Mouse (Mus musculus) heart, adult 2 months (tissue): Measurements from ENCODE around the gene Prg2. TPM values are rescaled to one million over a fixed set of nuclear protein-coding genes. Genes with fewer than 3 reads are reported as not detected.

ENCODE experiments used
- DNase-seq, 2 experiments: peaks; one replicate each; pipeline ENCODE4 v3.0.0; 2021
- H3K27ac ChIP-seq: fragments of 200-600 bp; 2 replicates; pipeline ENCODE4 v1.8.1; 2022
- H3K27me3 ChIP-seq: fragments of 200-500 bp; 2 replicates; pipeline ENCODE4 v1.6.1; 2012; ENCODE audit warnings: mild to moderate bottlenecking, low read length, inconsistent platforms, mixed read lengths; ENCODE audit not compliant: control insufficient read depth, insufficient read depth
- H3K36me3 ChIP-seq: fragments of 200-500 bp; 2 replicates; pipeline ENCODE4 v1.6.1; 2012; ENCODE audit warnings: low read length, inconsistent platforms; ENCODE audit not compliant: control insufficient read depth, insufficient read depth
- H3K4me1 ChIP-seq: fragments of 200-500 bp; 2 replicates; pipeline ENCODE4 v1.6.1; 2011; ENCODE audit warnings: low read length; ENCODE audit not compliant: control insufficient read depth, insufficient read depth
- H3K4me3 ChIP-seq: fragments of 200-600 bp; 2 replicates; pipeline ENCODE4 v1.8.1; 2022
- H3K79me2 ChIP-seq: fragments of 200-500 bp; replicated peaks from 2 replicates; pipeline ENCODE4 v1.6.1; 2012; ENCODE audit warnings: mild to moderate bottlenecking, inconsistent platforms, low read length, moderate library complexity, mixed read lengths; ENCODE audit not compliant: control insufficient read depth, insufficient read depth
- H3K9ac ChIP-seq: fragments of 200-500 bp; 2 replicates; pipeline ENCODE4 v1.6.1; 2012; ENCODE audit warnings: low read depth, mild to moderate bottlenecking, control low read depth, inconsistent platforms, low read length, mixed read lengths
- CTCF ChIP-seq: fragments of 200-600 bp; IDR thresholded peaks from 2 replicates; pipeline ENCODE4 v1.8.1; 2022; ENCODE audit warnings: antibody characterized with exemption, mild to moderate bottlenecking, moderate library complexity
- EP300 ChIP-seq: fragments of 200-500 bp; IDR thresholded peaks from 2 replicates; pipeline ENCODE4 v1.6.1; 2011; ENCODE audit warnings: low read depth, low read length, control low read depth; ENCODE audit not compliant: insufficient read depth
- POLR2A ChIP-seq: fragments of 200-500 bp; IDR thresholded peaks from 2 replicates; pipeline ENCODE4 v1.6.1; 2011; ENCODE audit warnings: mild to moderate bottlenecking, low read depth, low read length, control low read depth; ENCODE audit not compliant: insufficient read depth
- WGBS: fragments of 180-500 bp; shearing (Covaris S2); methylation state at CpG from one replicate; pipeline ENCODE4 v1.1.7; 2018; 5-methylcytosine and 5-hydroxymethylcytosine counted together
- intact Hi-C: fragments of 180-260 bp; cut with DNase I; formaldehyde crosslinking; loops from one replicate; pipeline ENCODE4 v1.15.1; 2025
- polyA plus RNA-seq: library from polyadenylated mRNA; depleted of rRNA; stranded (reverse); fragments of >200 nt; gene quantifications from 2 replicates; pipeline ENCODE4 v1.2.3, GENCODE M21; 2012; rRNA removed
- total RNA-seq, 2 experiments: library from RNA; stranded (reverse); gene quantifications; 2 replicates each; pipeline ENCODE4 v1.2.3; 2021

Prg2 gene
- total and polyA plus RNA-seq, 3 experiments: 0.14 TPM; not detected in 2

GRCm38 (mm10) chr2:85026178-85026577 lies 45.9 kb downstream of the Prg2 start:
- no peak for DNase-seq
- no peak for TF ChIP-seq EP300
- no peak for TF ChIP-seq CTCF
- no peak for TF ChIP-seq POLR2A
- H3K4me1 ChIP-seq: no peaks in the 10 kb centered on the region
- H3K27me3 ChIP-seq: no peaks in the 10 kb centered on the region
- H3K79me2 ChIP-seq: no peaks in the 10 kb centered on the region
- H3K4me3 ChIP-seq: no peak overlapping the region
- 61% methylated on average over 3 of the region's 3 CpGs for WGBS
- no peak overlapping the region for H3K9ac ChIP-seq
- no peaks in the 10 kb centered on the region for H3K36me3 ChIP-seq
- no peak overlapping the region for H3K27ac ChIP-seq
- intact Hi-C loops: no loop called here

GRCm38 (mm10) chr2:85027281-85027680 lies 47.0 kb downstream of the Prg2 start:
- H3K4me3 ChIP-seq: no peak overlapping the region
- H3K79me2 ChIP-seq: no peaks in the 10 kb centered on the region
- intact Hi-C loops: no loop called here
- H3K27me3 ChIP-seq: no peaks in the 10 kb centered on the region
- H3K27ac ChIP-seq: no peak overlapping the region
- TF ChIP-seq EP300 (no peak), CTCF (no peak), POLR2A (no peak)
- no peak overlapping the region for H3K9ac ChIP-seq
- H3K4me1 ChIP-seq: no peaks in the 10 kb centered on the region
- no peak for DNase-seq
- 51% methylated on average over 5 of the region's 5 CpGs for whole genome bisulfite sequencing
- no peaks in the 10 kb centered on the region for H3K36me3 ChIP-seq

GRCm38 (mm10) chr2:85029897-85030296 lies 49.6 kb downstream of the Prg2 start:
- 69% methylated on average over 6 of the region's 6 CpGs for WGBS

GRCm38 (mm10) chr2:85030989-85031388 lies 50.7 kb downstream of the Prg2 start:
- Histone ChIP-seq H3K9ac (no peak overlapping the region), H3K4me1 (no peaks in the 10 kb centered on the region), H3K79me2 (no peaks in the 10 kb centered on the region), H3K4me3 (no peak overlapping the region), H3K27me3 (no peaks in the 10 kb centered on the region), H3K36me3 (no peaks in the 10 kb centered on the region), H3K27ac (no peak overlapping the region)
- intact Hi-C loops: no loop called here
- no peak for TF ChIP-seq CTCF
- no peak for TF ChIP-seq POLR2A
- no peak for TF ChIP-seq EP300
- 48% methylated on average over 6 of the region's 6 CpGs for WGBS
- DNase-seq: no peak

More at GRCm38 (mm10) chr2:85029897-85030296, 49.6 kb downstream of the Prg2 start:
- TF ChIP-seq EP300 (no peak), CTCF (no peak), POLR2A (no peak)
- intact Hi-C loops: no loop called here
- H3K4me1 ChIP-seq: no peaks in the 10 kb centered on the region
- no peaks in the 10 kb centered on the region for H3K27me3 ChIP-seq
- H3K4me3 ChIP-seq: no peak overlapping the region
- no peaks in the 10 kb centered on the region for H3K79me2 ChIP-seq
- DNase-seq: no peak
- H3K9ac ChIP-seq: no peak overlapping the region
- no peak overlapping the region for H3K27ac ChIP-seq
- H3K36me3 ChIP-seq: no peaks in the 10 kb centered on the region

GRCm38 (mm10) chr2:85033121-85033520 lies 52.9 kb downstream of the Prg2 start:
- H3K9ac ChIP-seq: no peak overlapping the region
- H3K79me2 ChIP-seq: no peaks in the 10 kb centered on the region
- H3K4me1 ChIP-seq: peaks cover 3% of the 10 kb centered on the region
- DNase-seq: no peak
- WGBS: 74% methylated on average over 2 of the region's 2 CpGs
- TF ChIP-seq CTCF: no peak
- TF ChIP-seq POLR2A: no peak
- no peak for TF ChIP-seq EP300
- H3K4me3 ChIP-seq: no peak overlapping the region
- intact Hi-C loops: no loop called here
- H3K27ac ChIP-seq: no peak overlapping the region
- no peaks in the 10 kb centered on the region for H3K27me3 ChIP-seq
- no peaks in the 10 kb centered on the region for H3K36me3 ChIP-seq

Other genes with a start within 250 kb of the Prg2 start
- gene Ypel4, start 246.4 kb upstream of the Prg2 start, total RNA-seq: under 1 TPM; 0.44 to 0.45 TPM
- 1.5 and 1.7 TPM in 2 replicates for gene Ypel4, start 246.4 kb upstream of the Prg2 start, polyA plus RNA-seq
- gene Gm19426, start 236.8 kb upstream of the Prg2 start, total RNA-seq: 1 to 10 TPM; 1.8 to 2.0 TPM
- gene Gm19426, start 236.8 kb upstream of the Prg2 start, polyA plus RNA-seq: 1.5 and 1.7 TPM in 2 replicates
- gene Serping1, start 205.0 kb upstream of the Prg2 start, total RNA-seq: 10 to 100 TPM; 79.7 to 81.5 TPM
- 268 and 301 TPM in 2 replicates for gene Serping1, start 205.0 kb upstream of the Prg2 start, polyA plus RNA-seq
- gene Ube2l6, start 181.6 kb upstream of the Prg2 start, total RNA-seq: 100 to 1,000 TPM in 1 of 2 experiments, 10 to 100 TPM in 1; 26.5 to 109 TPM
- 42.0 and 131 TPM in 2 replicates for gene Ube2l6, start 181.6 kb upstream of the Prg2 start, polyA plus RNA-seq
- not detected for gene Smtnl1, start 157.8 kb upstream of the Prg2 start, total RNA-seq
- not detected in 2 replicates for gene Smtnl1, start 157.8 kb upstream of the Prg2 start, polyA plus RNA-seq
- 100 to 1,000 TPM; 106 to 129 TPM for gene Timm10, start 153.5 kb upstream of the Prg2 start, total RNA-seq
- 123 and 136 TPM in 2 replicates for gene Timm10, start 153.5 kb upstream of the Prg2 start, polyA plus RNA-seq
- 1 to 10 TPM; 2.1 to 2.3 TPM for gene Slc43a1, start 141.6 kb upstream of the Prg2 start, total RNA-seq
- 3.7 and 6.7 TPM in 2 replicates for gene Slc43a1, start 141.6 kb upstream of the Prg2 start, polyA plus RNA-seq
- 1 to 10 TPM; 3.6 to 3.8 TPM for gene Rtn4rl2, start 93.8 kb upstream of the Prg2 start, total RNA-seq
- 2.6 and 6.1 TPM in 2 replicates for gene Rtn4rl2, start 93.8 kb upstream of the Prg2 start, polyA plus RNA-seq
- 10 to 100 TPM; 62.6 to 79.1 TPM for gene Slc43a3, start 43.9 kb upstream of the Prg2 start, total RNA-seq
- gene Slc43a3, start 43.9 kb upstream of the Prg2 start, polyA plus RNA-seq: 101 and 141 TPM in 2 replicates
- not detected for gene Prg3, start 7.8 kb downstream of the Prg2 start, total RNA-seq
- gene Prg3, start 7.8 kb downstream of the Prg2 start, polyA plus RNA-seq: not detected in 2 replicates
- 10 to 100 TPM; 38.8 to 39.0 TPM for gene Ssrp1, start 56.8 kb downstream of the Prg2 start, total RNA-seq
- 39.6 and 59.5 TPM in 2 replicates for gene Ssrp1, start 56.8 kb downstream of the Prg2 start, polyA plus RNA-seq
- gene P2rx3, start 57.0 kb downstream of the Prg2 start, total RNA-seq: under 1 TPM; 0.25 to 0.81 TPM
- 0.39 and 0.79 TPM in 2 replicates for gene P2rx3, start 57.0 kb downstream of the Prg2 start, polyA plus RNA-seq
- 10 to 100 TPM; 56.9 to 59.1 TPM for gene Tnks1bp1, start 67.6 kb downstream of the Prg2 start, total RNA-seq
- gene Tnks1bp1, start 67.6 kb downstream of the Prg2 start, polyA plus RNA-seq: 40.7 and 54.1 TPM in 2 replicates
- gene Aplnr, start 155.8 kb downstream of the Prg2 start, total RNA-seq: 10 to 100 TPM; 20.5 to 21.4 TPM
- 35.3 and 76.1 TPM in 2 replicates for gene Aplnr, start 155.8 kb downstream of the Prg2 start, polyA plus RNA-seq
- 1 to 10 TPM in 1 of 2 experiments, under 1 TPM in 1; 0.81 to 1.6 TPM for gene Lrrc55, start 216.7 kb downstream of the Prg2 start, total RNA-seq
- 1.3 and 3.1 TPM in 2 replicates for gene Lrrc55, start 216.7 kb downstream of the Prg2 start, polyA plus RNA-seq